Mouse (Mus musculus) gastrocnemius, adult 18-20 months (tissue): ENCODE measurements around the gene Olfr1018. TPM values are rescaled to one million over a fixed set of nuclear protein-coding genes. Genes with fewer than 3 reads are reported as not detected.

Source experiments
- DNase-seq: peaks from one replicate; pipeline ENCODE4 v3.0.0; 2021; ENCODE audit warnings: low spot score
- long read RNA-seq, 2 experiments: library from polyadenylated mRNA; stranded (forward); transcript quantifications; one replicate each; pipeline ENCODE4 v2.0.0; 2021
- total RNA-seq, 2 experiments: library from RNA; stranded (reverse); gene quantifications; 2 replicates each; pipeline ENCODE4 v1.2.3; 2021

The Olfr1018 gene
- total RNA-seq = not detected
- long read RNA-seq, experiment 1 = 0 reads
- long read RNA-seq, experiment 2 = 0 reads

DNA sequence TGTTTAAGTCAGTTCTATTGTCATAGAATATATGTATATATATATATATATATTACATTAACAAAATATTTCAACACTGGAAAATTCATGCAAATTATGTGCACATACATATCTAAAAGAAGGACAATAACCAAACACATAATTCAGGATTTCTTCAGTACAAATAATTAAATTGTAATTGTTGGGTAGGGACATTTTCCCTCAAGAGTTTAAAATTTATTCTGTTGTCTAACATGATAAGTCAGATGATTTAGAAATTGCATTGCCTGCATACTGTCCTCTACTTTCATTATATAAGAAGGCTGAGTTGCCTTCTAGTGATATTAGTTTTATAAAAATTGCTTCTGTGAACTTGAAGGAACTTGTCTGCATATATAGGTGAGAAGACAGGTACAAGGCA is at the start of gene Olfr1018:
TSS of gene Olfr1018 (plus strand) at position 301 of the 400 bp plus-strand sequence.
- DNase-seq = no peak

DNA sequence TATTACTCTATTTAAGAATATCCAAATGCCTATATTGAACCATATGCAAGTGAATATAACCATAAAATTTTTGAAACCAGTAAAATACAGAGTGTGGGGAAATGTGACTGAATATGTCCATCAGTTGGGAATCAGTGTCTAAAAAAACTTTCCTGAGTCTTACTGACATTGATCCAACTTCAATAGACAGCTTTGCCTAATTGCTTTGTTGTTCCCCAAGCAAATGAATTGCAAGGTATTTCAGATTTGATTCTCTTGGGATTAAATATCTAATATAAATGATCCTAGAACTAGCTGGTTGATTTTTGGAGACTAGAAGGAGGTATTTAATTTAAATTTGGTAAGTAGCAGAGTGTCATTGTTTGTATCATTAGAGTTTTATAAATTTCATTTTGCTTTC is 45.9 kb upstream of the Olfr1018 start, which contains the start of gene Olfr1014:
TSS of gene Olfr1014 (plus strand) at position 301 of the 400 bp plus-strand sequence.
- no peak for DNase-seq

DNA sequence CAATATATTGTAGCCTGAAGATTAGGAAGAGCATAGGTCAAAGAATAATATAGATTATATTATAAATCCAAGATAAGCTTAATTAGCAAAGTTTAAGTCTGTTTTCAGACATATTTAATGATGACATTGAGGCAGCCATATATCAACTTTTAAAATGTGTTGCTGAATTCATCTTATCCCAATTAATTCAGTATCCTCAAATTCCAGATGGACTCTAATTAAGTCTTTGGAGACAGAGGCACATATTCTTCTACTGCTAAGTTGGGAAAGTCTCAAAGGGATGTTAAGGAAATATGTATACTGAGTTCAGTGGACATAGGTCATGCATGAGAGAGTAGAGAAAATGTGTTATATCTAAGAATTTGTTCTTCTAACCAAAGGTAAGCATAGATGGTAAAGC is 36.6 kb upstream of the Olfr1018 start, which contains the start of gene Olfr1015:
TSS of gene Olfr1015 (plus strand) at position 301 of the 400 bp plus-strand sequence.
- no peak for DNase-seq

DNA sequence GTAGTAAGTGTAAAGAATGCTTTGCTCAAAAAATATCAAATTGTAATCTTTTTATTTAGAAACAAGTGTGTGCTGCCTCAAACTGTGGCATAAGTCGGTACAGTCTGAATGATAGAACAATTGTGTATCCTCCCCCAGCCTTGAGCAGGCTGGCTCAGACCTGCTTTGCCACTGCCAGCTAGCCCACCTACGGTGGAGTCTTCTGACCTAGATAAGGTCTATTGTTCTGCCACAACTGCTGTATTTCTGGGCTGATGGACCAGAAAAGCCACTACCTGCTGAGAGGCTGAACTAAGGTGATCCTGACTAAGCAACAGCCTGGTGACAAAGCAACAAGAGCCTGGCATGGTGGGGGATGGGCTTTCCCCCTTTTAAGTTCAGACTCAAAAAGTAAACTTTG is 25.9 kb upstream of the Olfr1018 start:
- no peak for DNase-seq

DNA sequence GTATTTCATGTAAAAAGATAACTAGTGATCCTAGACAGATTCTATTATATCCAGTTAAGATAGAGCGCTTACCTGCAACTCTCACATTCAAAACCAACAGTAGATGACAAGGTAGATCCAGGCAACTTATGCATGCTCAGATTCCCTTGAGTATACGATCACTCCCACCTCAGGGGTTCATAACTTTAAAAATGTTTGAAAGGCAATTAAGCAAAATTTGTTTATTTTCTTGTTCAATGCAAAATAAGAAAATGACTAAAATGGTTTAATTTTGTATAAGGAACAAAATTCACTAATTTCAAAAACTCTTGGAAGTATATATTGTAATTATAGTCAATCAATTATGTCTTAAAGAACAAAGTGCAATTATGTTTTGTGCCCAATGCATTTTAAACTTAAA is 15.8 kb upstream of the Olfr1018 start, which contains the start of gene Olfr1016:
TSS of gene Olfr1016 (minus strand) at position 101 of the 400 bp plus-strand sequence.
- no peak for DNase-seq

DNA sequence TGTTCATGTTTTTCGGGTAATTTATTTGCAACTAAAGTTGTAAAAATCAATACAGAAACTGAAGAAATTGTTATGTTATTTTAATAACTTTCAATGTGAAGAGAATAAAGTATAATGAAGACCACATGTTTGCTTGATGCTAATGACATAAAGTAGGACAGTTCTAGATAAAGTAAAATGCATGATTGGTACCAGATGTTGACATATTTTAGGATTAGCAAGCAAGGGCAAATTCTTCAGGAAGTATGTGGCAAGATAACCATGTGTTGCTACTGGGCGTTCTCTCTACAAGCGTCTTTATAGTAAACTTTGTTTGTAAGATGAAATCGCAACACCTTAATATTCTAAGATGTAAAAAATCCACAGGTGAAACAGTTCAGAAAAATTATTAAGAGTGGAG is 13.8 kb upstream of the Olfr1018 start:
- DNase-seq = no peak

DNA sequence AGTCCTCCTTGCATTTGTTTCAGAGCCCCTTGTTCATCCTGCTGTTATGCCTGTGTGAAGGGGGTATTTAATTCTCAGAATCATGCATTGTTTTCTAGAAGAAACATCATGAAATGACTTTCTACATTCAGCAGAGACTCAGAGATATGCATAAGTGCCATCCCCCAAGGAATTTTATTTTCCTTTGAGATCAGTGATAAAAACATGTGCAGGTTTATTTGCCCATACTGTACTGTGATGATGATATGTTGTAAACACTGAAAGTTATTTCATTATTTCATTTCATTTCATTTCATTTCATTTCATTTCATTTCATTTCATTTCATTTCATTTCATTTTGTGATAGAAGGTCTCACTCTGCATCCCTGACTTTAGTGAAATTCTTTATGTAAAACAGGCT is 27.1 kb downstream of the Olfr1018 start, which contains the start of gene Olfr1019:
TSS of gene Olfr1019 (minus strand) at position 101 of the 400 bp plus-strand sequence.
- DNase-seq = no peak

DNA sequence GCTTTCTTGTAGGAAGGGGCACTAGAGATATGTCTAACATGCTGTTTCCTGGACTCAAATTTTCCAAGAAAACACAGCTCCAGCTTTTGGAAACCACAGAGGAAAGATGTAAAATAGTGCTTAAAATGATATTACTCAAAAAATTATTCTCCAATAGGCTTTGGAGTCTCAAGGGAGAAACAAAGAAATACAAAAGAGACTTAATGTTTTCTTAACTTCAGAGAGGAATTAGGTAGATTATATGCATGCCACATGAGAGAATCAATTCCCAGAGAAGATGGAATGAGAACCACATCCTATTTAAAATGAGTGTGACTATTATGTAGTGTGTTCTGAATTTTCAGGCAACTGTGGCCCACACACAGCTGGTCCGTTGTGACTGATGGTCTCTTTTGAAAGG is 28.5 kb downstream of the Olfr1018 start, which contains the start of gene Olfr1020:
TSS of gene Olfr1020 (plus strand) at position 301 of the 400 bp plus-strand sequence.
- DNase-seq = no peak

DNA sequence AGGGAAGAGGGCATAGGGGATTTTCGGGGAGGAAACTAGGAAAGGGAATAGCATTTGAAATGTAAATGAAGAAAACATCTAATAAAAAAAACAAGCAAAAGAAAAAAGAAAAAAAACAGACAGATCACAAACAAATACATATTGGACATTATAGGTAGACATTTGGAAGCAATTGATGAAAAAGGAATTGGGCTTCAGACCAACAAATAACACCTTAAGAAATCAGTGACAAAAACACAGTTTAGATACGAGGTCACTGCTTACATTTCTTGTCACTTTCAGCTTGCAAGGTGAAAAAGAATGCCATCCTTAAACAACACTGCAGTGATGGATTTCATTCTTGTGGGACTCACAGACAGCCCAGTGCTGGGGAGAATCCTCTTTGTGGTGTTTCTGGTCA is 50.0 kb downstream of the Olfr1018 start, which contains the start of gene Olfr1022:
TSS of gene Olfr1022 (plus strand) at position 301 of the 400 bp plus-strand sequence.
- DNase-seq = no peak

Other genes starting within 250 kb of the Olfr1018 start
- not detected for gene Olfr996, start 239.3 kb upstream of the Olfr1018 start, total RNA-seq
- gene Olfr998, start 229.5 kb upstream of the Olfr1018 start, total RNA-seq = not detected
- gene Olfr1000, start 206.6 kb upstream of the Olfr1018 start, total RNA-seq = not detected
- not detected for gene Olfr1002, start 167.8 kb upstream of the Olfr1018 start, total RNA-seq
- not detected for gene Olfr154, start 154.0 kb upstream of the Olfr1018 start, total RNA-seq
- gene Olfr1006, start 139.7 kb upstream of the Olfr1018 start, total RNA-seq = not detected
- not detected for gene Olfr1008, start 129.0 kb upstream of the Olfr1018 start, total RNA-seq
- not detected for gene Olfr1009, start 103.1 kb upstream of the Olfr1018 start, total RNA-seq
- not detected for gene Olfr1012, start 55.7 kb upstream of the Olfr1018 start, total RNA-seq
- gene Olfr1013, start 51.4 kb upstream of the Olfr1018 start, total RNA-seq = not detected
- gene Olfr1014, start 45.8 kb upstream of the Olfr1018 start, total RNA-seq = not detected
- gene Olfr1015, start 36.5 kb upstream of the Olfr1018 start, total RNA-seq = not detected
- gene Olfr1016, start 15.9 kb upstream of the Olfr1018 start, total RNA-seq = not detected
- not detected for gene Olfr1019, start 27.0 kb downstream of the Olfr1018 start, total RNA-seq
- gene Olfr1020, start 28.6 kb downstream of the Olfr1018 start, total RNA-seq = not detected
- gene Olfr1022, start 50.1 kb downstream of the Olfr1018 start, total RNA-seq = not detected
- not detected for gene Olfr1023, start 67.2 kb downstream of the Olfr1018 start, total RNA-seq
- gene Olfr1024, start 86.6 kb downstream of the Olfr1018 start, total RNA-seq = not detected
- gene Olfr1025-ps1, start 96.7 kb downstream of the Olfr1018 start, total RNA-seq = not detected
- gene Olfr1026, start 103.1 kb downstream of the Olfr1018 start, total RNA-seq = not detected
- gene Olfr1028, start 132.0 kb downstream of the Olfr1018 start, total RNA-seq = not detected
- gene Olfr1029, start 155.4 kb downstream of the Olfr1018 start, total RNA-seq = not detected
- gene Olfr1030, start 160.8 kb downstream of the Olfr1018 start, total RNA-seq = not detected
- gene Olfr1031, start 171.8 kb downstream of the Olfr1018 start, total RNA-seq = not detected
- gene Olfr1032, start 187.1 kb downstream of the Olfr1018 start, total RNA-seq = not detected
- under 1 TPM in 1 of 2 experiments, not detected in 1; 1.00 TPM for gene Olfr1033, start 202.2 kb downstream of the Olfr1018 start, total RNA-seq
- gene Olfr1034, start 227.4 kb downstream of the Olfr1018 start, total RNA-seq = not detected